Mouse (Mus musculus): Measurements from ENCODE around the gene Prrt1.

- no peak for TF ChIP-seq CTCF (IDR thresholded peaks at IDR 0.05; ENCODE audit: low read depth)
- TF ChIP-seq EP300 (IDR thresholded peaks at IDR 0.05; ENCODE audit: low read depth), result no peak
Observed at GRCm38 (mm10) chr17:34641945-34642344, 12.6 kb downstream of the Prrt1 start.
